Mouse (Mus musculus) intestine, postnatal 0 days (tissue): ENCODE measurements around the gene Nrp2. TPM values are rescaled to one million over a fixed set of nuclear protein-coding genes. Genes with fewer than 3 reads are reported as not detected.

ENCODE experiments used
- ATAC-seq: fragments of 200-750 bp; cut with Nextera tagmentation; 2 replicates; pipeline ENCODE4 v1.8.0; 2017; ENCODE audit warnings: mild to moderate bottlenecking, moderate TSS enrichment, moderate library complexity
- H3K27ac ChIP-seq: fragments of 300-500 bp; sonication (generic); 2 replicates; pipeline ENCODE4 v1.5.1; 2014; ENCODE audit warnings: mild to moderate bottlenecking, low read depth, low read length, moderate library complexity
- H3K27me3 ChIP-seq: fragments of 300-500 bp; sonication (generic); replicated peaks from 2 replicates; pipeline ENCODE4 v1.6.1; 2014; ENCODE audit warnings: low read length, mixed read lengths; ENCODE audit not compliant: control insufficient read depth, insufficient read depth
- H3K36me3 ChIP-seq: fragments of 300-500 bp; sonication (generic); 2 replicates; pipeline ENCODE4 v1.6.1; 2014; ENCODE audit warnings: mild to moderate bottlenecking, moderate library complexity; ENCODE audit not compliant: control insufficient read depth, insufficient read depth
- H3K4me1 ChIP-seq: fragments of 300-500 bp; sonication (generic); replicated peaks from 2 replicates; pipeline ENCODE4 v1.6.1; 2014; ENCODE audit warnings: antibody characterized with exemption, low read length, mixed read lengths; ENCODE audit not compliant: control insufficient read depth, insufficient read depth
- H3K4me2 ChIP-seq: fragments of 300-500 bp; sonication (generic); replicated peaks from 2 replicates; pipeline ENCODE4 v1.6.1; 2014; ENCODE audit warnings: low read depth, mild to moderate bottlenecking, moderate library complexity
- H3K4me3 ChIP-seq: fragments of 300-500 bp; sonication (generic); 2 replicates; pipeline ENCODE4 v1.5.1; 2014; ENCODE audit warnings: low read depth, low read length
- H3K9ac ChIP-seq: fragments of 300-500 bp; sonication (generic); 2 replicates; pipeline ENCODE4 v1.6.1; 2014; ENCODE audit warnings: mild to moderate bottlenecking, low read depth, low read length
- H3K9me3 ChIP-seq: fragments of 300-500 bp; sonication (generic); 2 replicates; pipeline ENCODE4 v1.6.1; 2016; ENCODE audit warnings: mixed run types; ENCODE audit not compliant: control insufficient read depth
- CTCF ChIP-seq: sonication (generic); IDR thresholded peaks from 2 replicates; pipeline ENCODE4 v1.5.1; 2016; ENCODE audit warnings: low read depth, mild to moderate bottlenecking, control low read depth, antibody characterized with exemption, moderate library complexity
- WGBS: fragments of 180-500 bp; shearing (Covaris S2); extraction: QIAGEN DNeasy Blood & Tissue Kit; methylation state at CpG from one replicate; pipeline ENCODE4 v1.1.7; 2014; 5-methylcytosine and 5-hydroxymethylcytosine counted together
- polyA plus RNA-seq: library from polyadenylated mRNA; unstranded; fragments of >200 nt; fragmentation: Nextera tagmentation; extraction: Ambion mirVana; gene quantifications from 2 replicates; pipeline ENCODE4 v1.2.1, GENCODE M21; 2015

Gene Nrp2
- polyA plus RNA-seq, 1 experiment from 2014 or later = 11.7 TPM

- TF ChIP-seq CTCF = no peak
- Histone ChIP-seq H3K4me3 (no peak overlapping the region), H3K4me2 (no peak overlapping the region), H3K27ac (no peak overlapping the region), H3K27me3 (no peaks in the 10 kb centered on the region), H3K36me3 (no peaks in the 10 kb centered on the region), H3K9me3 (no peaks in the 10 kb centered on the region), H3K4me1 (no peaks in the 10 kb centered on the region), H3K9ac (no peak overlapping the region)
- 53% methylated on average over 10 of the region's 10 CpGs for WGBS
- no peak for ATAC-seq
These were observed 109.9 kb downstream of the Nrp2 start for GRCm38 (mm10) chr1:62812701-62813684.

- Histone ChIP-seq H3K27ac (no peak overlapping the region), H3K36me3 (no peaks in the 10 kb centered on the region), H3K4me3 (no peak overlapping the region), H3K27me3 (no peaks in the 10 kb centered on the region), H3K9ac (no peak overlapping the region), H3K4me2 (no peak overlapping the region), H3K9me3 (no peaks in the 10 kb centered on the region), H3K4me1 (no peaks in the 10 kb centered on the region)
- WGBS = 56% methylated on average over 1 of the region's 1 CpGs
- TF ChIP-seq CTCF = no peak
- no peak for ATAC-seq
These were observed 110.9 kb downstream of the Nrp2 start for GRCm38 (mm10) chr1:62813938-62814337.

- ATAC-seq = no peak
- no peak for TF ChIP-seq CTCF
- Histone ChIP-seq H3K27ac (no peak overlapping the region), H3K27me3 (no peaks in the 10 kb centered on the region), H3K4me1 (no peaks in the 10 kb centered on the region), H3K4me2 (no peak overlapping the region), H3K9ac (no peak overlapping the region), H3K36me3 (no peaks in the 10 kb centered on the region), H3K9me3 (no peaks in the 10 kb centered on the region), H3K4me3 (no peak overlapping the region)
- 77% methylated on average over 7 of the region's 7 CpGs for WGBS
These were observed 114.5 kb downstream of the Nrp2 start for GRCm38 (mm10) chr1:62817566-62817965.

- no peak for ATAC-seq
- peak; percentile 54 for TF ChIP-seq CTCF
- 77% methylated on average over 3 of the region's 3 CpGs for WGBS
These were observed 117.1 kb downstream of the Nrp2 start for GRCm38 (mm10) chr1:62820170-62820569.

GRCm38 (mm10) chr1:62821509-62822398, 118.7 kb downstream of the Nrp2 start:
- no peaks in the 10 kb centered on the region for H3K27me3 ChIP-seq
- H3K4me3 ChIP-seq = no peak overlapping the region
- H3K9me3 ChIP-seq = no peaks in the 10 kb centered on the region
- 25% methylated on average over 10 of the region's 10 CpGs for WGBS
- H3K4me2 ChIP-seq = no peak overlapping the region
- no peak for ATAC-seq
- no peaks in the 10 kb centered on the region for H3K4me1 ChIP-seq
- no peaks in the 10 kb centered on the region for H3K36me3 ChIP-seq
- no peak for TF ChIP-seq CTCF
- H3K9ac ChIP-seq = no peak overlapping the region
- H3K27ac ChIP-seq = no peak overlapping the region; the same call in 1 of the 2 replicates

More at GRCm38 (mm10) chr1:62820170-62820569, 117.1 kb downstream of the Nrp2 start:
- no peaks in the 10 kb centered on the region for H3K36me3 ChIP-seq
- H3K4me2 ChIP-seq = no peak overlapping the region
- H3K9ac ChIP-seq = no peak overlapping the region
- no peak overlapping the region for H3K27ac ChIP-seq
- no peaks in the 10 kb centered on the region for H3K9me3 ChIP-seq
- H3K27me3 ChIP-seq = no peaks in the 10 kb centered on the region
- no peaks in the 10 kb centered on the region for H3K4me1 ChIP-seq
- H3K4me3 ChIP-seq = no peak overlapping the region
